Mouse (Mus musculus) heart, postnatal 25 days (tissue): ENCODE results near the gene Gm16867. TPM values are rescaled to one million over a fixed set of nuclear protein-coding genes. Genes with fewer than 3 reads are reported as not detected.
"Not testable (repeated sequence)": the region's sequence is repeated elsewhere in the genome, so short reads cannot be mapped to it uniquely, and the experiment has no call there.

Experiments
- DNase-seq: peaks from one replicate; pipeline ENCODE4 v3.0.0; 2022; ENCODE audit warnings: low spot score
- intact Hi-C: fragments of 180-260 bp; cut with DNase I; formaldehyde crosslinking; loops from one replicate; pipeline ENCODE4 v1.15.1; 2025
- total RNA-seq, 2 experiments: library from RNA; stranded (reverse); gene quantifications; 2 replicates each; pipeline ENCODE4 v1.2.3; 2021

Gene Gm16867
- total RNA-seq, 2 experiments from 2014 or later = 1.7 to 6.0 TPM

DNA sequence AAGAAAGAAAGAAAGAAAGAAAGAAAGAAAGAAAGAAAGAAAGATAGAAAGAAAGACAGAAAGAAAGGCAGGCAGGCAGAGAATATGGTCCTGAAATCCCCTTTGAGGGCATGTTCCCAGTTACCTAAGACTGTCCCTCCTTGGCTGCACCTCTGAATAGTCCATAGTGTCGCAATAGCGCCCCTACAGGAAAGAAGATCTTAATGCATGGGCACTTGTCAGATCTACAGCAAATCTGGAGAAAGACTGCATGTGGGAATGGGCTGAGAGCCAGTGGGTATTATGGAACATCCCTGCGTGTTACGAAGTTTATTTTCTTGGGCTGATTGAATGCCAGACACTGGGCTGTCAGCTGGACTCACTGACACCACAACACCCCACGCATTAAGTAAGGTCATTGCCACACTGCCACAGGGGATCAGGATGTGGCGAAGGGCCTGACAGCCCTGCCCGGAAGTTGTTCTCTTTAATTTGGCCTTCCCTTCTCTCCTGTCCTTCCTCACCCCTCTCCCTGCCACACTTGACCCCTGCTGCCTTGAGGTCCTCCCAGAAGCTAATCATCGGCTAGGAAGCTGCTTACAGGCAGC is 32.9 kb downstream of the Gm16867 start:
- DNase-seq, intact Hi-C loops: not testable (repeated sequence)

DNA sequence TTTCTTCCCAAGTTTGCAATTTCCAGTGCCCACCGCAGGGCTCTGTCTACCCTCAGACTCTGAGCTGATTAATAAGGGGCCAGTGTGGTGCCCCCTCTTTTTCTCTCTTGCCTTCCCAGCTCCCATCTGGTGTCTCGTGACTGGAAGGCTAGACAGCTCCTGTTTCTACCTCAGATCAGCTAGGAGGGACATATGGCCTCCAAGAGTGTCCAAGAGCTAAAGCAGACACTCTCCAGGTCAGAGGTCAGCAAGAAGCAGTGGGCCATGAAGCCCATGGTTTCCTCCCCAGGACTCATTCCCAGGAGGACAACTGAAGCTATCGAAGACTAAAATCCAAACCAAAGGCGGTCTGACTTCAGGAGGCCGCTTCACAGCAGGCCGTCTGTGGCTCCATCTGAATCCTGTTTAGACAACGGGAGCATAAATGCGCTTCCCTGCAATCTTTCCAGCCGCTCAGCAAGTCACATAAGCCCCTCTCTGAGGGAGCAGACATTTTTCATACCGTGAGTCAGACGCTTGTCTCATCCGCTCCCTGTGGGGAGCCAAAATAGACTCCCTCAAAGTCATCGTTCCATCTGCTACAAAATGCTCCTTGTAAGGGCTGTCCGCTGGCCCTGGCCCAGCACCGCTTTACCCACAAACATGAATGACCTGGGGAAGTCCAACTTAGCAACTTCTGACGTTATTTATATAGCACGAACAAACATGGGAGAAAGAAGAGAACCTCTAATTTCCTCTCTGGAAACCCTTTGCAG is 35.4 kb downstream of the Gm16867 start:
- DNase-seq, intact Hi-C loops: not testable (repeated sequence)

DNA sequence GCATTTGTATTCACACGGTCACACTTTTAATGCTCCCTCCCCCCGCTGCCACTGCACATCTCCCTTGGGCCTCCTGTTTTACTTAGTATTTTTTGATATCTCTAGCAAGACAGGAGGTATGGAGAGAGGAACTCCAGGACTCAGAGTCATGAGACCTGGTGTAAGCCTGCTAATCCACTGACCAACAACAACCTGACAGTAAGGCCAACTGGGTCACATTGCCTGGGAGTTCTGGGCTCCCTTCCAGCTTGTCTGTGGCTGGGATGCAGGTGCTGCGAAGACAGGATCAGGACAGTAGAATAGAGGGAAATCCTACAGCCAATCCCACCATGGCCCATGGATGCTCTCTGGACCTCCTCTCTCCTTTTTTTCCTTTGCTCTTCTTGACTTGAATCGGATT is 38.7 kb downstream of the Gm16867 start:
- intact Hi-C loops, DNase-seq: not testable (repeated sequence)

DNA sequence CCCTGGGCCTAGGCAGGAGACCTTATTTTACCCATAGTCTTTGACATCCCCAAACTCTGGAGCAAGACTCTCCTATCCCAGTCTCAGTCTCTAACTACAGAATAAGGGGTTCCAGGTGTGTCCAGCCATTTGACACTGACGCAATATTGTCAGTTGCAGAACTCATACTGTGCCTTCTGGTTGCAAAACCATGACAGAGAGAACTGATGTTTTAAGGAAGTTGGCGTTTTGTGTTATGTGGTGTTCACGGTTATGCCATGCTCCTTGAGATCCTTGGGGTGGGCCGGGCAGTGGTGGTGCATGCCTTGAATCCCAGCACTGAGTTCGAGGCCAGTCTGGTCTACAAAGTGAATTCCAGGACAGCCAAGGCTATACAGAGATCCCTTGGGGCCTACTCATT is 45.5 kb downstream of the Gm16867 start:
- intact Hi-C loops, DNase-seq: not testable (repeated sequence)

DNA sequence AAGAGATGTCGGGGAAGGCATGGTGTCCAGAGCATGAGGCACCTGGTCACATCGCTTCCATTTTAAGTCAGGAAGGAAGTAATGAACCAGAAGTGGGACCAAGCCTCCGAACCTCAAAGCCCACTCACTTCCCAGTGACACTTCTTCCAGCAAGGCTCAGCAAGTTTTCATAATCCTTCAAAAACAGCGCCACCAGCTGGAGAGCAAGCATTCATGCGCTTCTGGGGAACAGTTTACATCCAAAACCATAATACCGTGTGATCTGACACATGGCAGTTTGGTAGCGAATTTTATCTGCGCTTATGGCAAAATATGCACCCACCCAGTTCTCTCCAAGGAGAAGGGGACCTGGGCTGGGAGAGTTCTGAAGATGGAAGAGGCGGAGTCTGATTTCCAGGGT is 48.5 kb downstream of the Gm16867 start:
- DNase-seq, intact Hi-C loops: not testable (repeated sequence)

DNA sequence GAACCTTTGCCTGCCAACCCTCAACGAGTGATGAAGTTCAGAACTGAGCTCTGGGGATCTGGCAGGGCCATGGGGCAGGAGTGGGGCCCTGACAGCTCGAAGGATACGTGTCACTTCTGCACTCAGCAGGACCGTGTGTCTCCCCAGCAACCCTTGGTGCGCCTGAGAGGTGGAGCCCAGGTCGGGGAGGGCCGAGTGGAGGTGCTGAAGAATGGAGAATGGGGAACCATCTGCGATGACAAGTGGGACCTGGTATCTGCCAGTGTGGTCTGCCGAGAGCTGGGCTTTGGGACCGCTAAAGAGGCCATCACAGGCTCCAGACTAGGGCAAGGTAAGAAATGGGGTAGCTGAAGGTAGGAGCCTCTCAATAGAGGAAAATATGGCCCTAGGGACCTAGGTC is 54.3 kb downstream of the Gm16867 start:
- intact Hi-C loops, DNase-seq: not testable (repeated sequence)

DNA sequence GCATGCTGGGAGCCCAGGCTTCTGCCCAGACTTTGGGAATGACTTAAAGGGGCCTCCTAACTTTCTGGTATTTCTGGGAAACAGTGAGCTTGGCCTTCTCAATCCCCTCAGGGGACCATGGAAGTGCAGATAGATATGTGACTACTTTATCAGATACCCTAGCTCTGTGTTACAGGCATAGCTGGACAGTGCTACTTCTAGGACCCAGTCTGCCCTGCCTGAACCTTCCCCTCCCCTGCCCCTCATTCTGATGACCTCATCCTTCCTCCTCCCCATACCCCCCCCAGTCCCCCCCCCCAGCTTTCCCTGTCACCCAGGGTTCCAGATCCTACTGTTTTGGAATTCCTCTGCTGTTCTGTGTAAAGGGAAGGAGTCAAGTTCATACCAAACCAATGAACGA is 56.2 kb downstream of the Gm16867 start:
- DNase-seq, intact Hi-C loops: not testable (repeated sequence)

DNA sequence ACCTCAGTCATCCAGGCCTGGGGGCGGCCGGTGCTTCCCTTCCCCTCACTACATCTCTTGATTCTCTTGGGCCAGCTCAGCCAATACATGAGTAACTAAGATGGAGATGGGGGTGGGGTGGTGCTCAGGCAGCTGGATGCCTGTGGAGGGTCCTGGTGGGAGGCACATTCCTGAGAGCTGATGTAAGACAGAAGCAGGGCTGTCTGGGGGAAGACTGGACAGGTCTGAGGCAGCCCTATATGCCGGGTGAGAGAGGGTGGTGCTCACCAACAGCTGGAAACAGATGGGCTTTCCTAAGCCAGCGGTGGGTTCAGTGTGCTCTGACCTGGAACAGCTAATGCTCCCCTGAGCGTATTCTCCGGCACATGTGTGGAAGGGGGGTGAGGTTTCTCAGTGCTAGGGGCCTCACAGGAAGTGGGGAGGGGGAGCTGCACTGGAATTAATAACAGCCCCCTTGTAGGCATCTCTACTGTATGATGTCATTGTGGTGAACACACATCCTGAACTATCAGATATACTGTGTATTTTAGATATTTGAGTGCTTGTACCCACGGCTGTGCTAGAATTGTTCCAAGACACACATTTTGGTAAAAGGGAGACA is 60.0 kb downstream of the Gm16867 start:
- DNase-seq, intact Hi-C loops: not testable (repeated sequence)

DNA sequence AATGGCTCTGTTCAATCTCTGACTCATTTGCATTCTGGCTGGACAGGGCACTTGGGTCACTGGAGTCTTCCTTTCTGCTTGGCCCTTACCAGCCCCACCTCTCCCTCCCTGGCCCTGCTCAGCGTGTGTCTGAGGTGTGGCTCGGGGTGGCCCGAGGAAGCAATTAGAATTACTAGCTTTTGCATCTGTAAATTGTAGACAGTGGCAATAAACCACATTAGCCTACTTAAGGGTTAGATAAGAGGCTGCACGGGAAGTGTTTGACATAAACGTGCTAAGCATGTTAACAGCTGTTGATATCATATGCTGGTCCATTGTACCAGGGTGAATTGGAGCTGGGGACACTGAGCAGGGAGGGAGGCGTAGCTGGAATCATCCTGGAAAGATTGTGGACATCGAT is 62.2 kb downstream of the Gm16867 start:
- intact Hi-C loops, DNase-seq: not testable (repeated sequence)

DNA sequence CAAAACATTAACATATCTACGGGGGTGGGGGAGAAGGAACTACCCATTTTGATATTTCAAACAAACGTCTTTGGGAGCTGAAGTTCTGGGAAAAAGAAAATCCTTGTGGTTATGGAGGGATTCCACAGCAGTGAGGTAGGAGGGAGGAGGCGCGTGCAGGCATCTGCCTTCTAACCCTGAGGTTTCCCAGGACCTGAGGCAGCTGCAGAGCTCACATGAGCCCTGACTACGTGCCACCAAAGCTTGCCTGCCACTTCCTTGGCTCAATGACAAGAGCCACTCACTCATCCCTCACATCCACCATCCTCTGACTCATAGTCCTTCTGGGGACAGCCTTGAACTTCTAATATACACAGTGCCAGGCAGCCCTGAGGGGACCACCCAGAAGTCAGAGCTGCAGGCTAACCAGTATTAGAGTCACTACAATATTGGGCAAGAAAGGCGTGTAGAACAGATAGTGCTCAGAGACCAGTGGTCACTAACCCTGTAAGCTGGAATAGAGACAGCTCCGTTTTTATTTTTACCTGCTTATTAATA is 64.4 kb downstream of the Gm16867 start:
- intact Hi-C loops = not testable (repeated sequence)

DNA sequence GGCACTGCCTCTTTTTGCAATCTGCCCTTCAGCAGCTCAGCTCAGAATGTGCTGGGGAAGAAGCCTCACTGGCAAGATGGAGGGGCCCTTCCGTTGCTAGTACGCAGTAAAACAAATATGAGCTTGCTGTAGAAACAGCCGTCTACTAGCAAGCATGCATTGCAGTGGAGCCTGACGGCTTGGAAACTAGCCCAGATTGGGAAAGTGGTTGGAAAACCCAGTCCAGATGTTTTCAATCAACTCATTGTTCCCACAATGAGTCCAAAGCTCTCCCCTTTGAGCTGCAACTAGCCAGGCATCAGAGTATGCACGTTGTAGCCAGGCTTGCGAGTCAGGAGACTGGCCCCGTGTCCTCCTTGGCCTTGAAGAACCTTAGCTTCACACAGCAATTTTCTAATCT is 82.2 kb downstream of the Gm16867 start:
- intact Hi-C loops = not testable (repeated sequence)

More for the DNA sequence above, 64.4 kb downstream of the Gm16867 start:
- not testable (repeated sequence) for DNase-seq

DNA sequence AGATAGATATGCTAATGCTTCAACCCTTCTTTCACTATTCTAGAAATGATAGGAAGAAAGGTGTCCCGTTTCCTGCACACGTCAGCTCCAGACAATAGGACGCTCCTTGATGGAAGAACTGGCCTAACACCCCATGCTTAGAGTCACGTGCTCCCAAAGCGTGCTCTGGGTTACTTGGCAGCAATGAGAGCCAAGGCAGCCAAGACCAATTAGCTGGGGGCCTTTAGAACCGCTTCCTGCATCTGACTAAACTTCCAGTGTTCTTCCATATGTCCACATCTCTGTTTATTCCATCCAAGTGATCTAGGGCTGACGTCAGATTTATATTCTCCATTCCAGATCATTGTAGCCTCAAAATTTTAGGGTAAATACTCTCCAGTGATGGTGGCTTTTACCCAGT is 85.6 kb downstream of the Gm16867 start:
- intact Hi-C loops, DNase-seq: not testable (repeated sequence)

More for the DNA sequence above, 82.2 kb downstream of the Gm16867 start:
- DNase-seq = not testable (repeated sequence)

Other genes with a start within 250 kb of the Gm16867 start
- gene Synb, start 209.1 kb downstream of the Gm16867 start, total RNA-seq = not detected
- gene Gm27179, start 9.2 kb upstream of the Gm16867 start, total RNA-seq = not detected
- gene Entpd4b, start 52.1 kb upstream of the Gm16867 start, total RNA-seq = 10 to 100 TPM; 31.6 to 33.7 TPM